Mouse (Mus musculus) brain, embryonic 18.5 days (tissue): ENCODE measurements around the gene Urgcp.
"Not testable (repeated sequence)": the region's sequence is repeated elsewhere in the genome, so short reads cannot be mapped to it uniquely, and the experiment has no call there.

Experiments used
- DNase-seq: peaks from one replicate; pipeline ENCODE4 v3.0.0-alpha.2; 2012; ENCODE audit warnings: low read depth, low spot score

Gene Urgcp

DNA sequence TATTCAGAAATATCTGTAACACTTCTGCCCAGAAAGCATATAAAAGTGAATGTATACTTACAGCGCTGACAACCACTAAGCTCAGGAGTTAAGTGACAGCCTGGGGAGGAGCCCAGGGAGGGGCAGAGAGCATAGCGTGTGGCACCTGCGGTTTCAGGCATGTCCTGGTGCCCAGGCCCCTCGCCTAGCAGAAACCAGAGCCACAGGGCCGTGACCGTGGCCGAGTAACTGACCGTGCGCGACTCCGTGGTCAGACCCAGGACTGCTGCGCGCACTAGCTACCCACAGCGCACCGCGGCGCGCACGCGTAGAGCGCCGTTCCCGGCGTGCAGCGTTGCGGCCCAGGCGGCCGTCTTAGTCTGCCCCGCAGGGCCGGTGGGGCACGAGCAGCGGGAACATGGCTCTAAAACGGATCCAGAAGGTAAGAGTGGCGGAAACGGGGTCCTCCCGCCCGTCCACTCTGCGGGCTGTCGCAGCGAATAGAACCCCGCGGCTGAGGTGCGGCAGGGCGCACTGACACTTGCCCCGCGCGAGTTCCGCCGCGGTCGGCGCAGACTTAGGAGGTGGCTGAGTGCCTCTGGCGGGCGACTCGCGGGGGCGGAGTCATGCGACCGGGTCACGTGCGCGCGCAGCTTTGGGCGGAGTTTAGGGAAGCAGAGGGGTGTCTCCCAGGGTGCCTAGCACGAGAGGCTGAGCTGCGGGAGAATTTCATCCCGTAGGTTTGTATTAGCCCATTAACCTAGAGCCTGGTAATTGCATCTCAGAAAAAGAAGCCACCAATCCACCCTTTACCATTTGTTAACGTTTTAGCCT, at the start of gene Urgcp:
Gene Urgcp, minus strand, starts transcription at position 557 of the 813 bp plus-strand sequence.
- DNase-seq: peak; percentile 87

DNA sequence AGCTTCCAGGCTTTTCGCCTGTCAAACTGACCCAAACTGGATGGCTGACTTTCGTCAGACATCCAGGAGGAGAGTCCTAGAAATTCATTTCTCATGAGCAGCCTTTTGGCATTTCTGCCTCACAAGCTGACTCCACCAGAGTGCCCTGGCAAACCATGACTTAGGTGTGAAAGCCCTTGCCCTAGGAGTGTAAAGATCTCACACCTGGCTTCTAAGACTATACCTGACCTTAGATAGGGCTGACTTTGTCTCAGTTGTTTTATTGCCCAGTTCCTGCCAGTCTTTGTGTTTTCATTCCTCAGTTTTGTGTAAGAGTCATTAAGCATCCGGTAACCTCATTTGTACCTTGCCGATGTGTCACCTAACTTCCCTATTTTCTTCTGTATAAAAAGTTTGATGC, 47.3 kb upstream of the Urgcp start:
- not testable (repeated sequence) for DNase-seq

DNA sequence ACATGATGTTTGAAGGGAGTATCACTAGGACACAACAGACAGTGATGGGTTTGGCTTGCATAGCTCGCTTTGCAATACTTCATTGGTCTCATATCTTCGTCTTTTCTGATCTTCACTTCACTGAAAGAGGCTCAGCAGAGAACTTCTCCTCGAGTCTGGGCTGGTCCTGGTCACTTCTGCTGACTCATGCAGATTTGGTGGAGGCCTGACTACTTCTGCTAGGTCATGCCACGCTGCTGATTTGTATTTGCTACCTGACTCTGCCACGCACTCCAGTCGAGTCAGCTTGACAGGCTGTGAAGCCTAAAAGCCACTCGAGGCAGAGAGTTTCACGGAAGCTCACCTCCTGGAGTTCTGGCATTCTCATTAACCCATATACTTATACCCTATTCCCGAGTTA, 45.8 kb upstream of the Urgcp start:
- DNase-seq: no peak

DNA sequence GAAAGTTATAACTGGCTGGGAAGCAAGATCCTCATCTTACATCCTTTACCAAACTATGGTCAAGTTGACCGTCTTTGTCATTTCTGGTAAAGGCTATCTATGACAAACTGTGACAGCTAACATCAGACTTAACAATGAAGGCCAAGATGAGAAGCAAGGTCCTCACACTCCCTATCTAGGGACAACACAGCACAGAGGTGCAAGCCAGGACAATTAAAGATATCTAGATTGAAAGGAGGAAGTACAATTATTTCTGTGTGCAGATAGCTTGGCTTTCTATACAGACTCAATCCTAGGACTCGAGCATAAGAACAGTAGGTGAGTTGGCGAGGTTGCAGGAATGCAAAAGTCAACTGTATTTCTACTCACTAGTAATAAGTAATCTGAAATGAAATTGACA, 43.5 kb upstream of the Urgcp start:
- no peak for DNase-seq

DNA sequence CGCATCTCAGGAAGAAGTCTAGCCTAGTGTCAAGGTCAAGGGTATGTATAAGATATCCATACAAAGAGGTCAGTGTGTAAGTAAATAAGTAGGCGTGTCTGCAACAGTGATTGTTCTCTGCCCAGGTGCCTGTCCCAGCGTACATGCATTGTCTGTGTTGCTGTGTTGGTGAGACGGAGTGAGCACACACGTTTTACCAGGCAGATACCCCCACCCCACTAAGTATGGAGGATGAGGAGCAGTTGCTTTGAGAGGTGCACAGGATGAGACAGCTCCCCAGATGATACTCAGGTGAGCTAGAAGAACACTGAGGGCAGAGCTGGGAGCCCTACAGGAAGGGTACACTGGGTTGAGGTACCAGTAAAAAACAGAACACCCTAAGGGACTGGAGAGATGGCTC, 42.0 kb upstream of the Urgcp start:
- no peak for DNase-seq

DNA sequence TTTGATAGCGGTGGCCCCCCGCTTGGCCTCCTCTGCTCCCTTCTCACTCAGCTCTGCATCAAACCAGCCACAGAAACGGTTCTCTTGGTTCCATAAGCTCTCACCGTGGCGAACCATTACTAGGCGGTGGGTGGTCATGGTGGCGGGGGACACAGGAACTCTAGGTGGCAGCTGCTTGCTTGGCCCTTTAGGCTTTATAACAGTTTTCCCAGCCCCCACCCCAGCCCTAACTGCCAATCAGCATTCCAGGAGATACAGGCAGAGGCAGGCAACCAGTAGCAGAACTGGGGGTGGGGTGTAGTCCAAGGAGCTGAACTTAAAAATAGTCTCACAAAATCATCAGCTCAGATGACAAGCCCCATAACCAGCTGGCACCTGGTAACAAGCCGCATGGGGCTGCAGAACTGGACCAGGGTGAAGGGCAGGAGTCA, 41.4 kb upstream of the Urgcp start, which contains the start of gene Pgam2:
Gene Pgam2, minus strand, starts transcription at position 183 of the 431 bp plus-strand sequence.
- no peak for DNase-seq

DNA sequence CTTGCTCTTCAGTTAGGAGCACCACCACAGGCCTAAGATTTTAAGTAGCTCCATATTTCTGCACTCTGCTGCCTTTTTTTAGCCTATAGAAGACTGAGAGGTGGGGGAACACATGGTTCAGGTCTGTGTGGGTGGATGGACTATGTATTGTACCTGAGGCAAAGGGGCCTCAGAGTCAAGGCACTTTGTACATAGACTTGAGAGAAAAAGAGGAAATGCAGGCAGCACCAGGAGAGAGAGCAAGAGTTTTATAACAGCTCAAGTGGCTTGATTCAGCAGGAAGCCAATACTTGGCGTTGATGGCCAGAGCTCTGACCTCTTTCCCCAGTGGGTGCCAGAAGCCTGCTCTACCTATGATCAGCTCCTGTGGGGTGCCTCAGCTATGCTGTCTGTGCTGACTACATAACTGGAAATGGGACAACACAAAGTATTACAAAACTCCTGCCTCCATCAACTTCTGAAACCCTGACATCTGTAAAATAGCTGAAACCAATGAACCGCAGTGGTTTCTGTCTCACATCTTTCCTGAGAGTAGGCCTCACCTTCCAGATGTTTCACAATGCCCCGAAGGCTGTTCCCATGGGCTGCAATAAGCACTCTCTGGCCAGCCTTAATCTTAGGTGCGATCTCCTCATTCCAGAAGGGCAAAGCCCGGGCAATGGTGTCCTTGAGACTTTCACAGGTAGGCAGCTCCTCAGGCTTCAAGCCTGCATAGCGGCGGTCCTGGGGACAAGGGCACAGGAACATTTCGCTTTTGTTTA, 40.5 kb upstream of the Urgcp start:
- no peak for DNase-seq

DNA sequence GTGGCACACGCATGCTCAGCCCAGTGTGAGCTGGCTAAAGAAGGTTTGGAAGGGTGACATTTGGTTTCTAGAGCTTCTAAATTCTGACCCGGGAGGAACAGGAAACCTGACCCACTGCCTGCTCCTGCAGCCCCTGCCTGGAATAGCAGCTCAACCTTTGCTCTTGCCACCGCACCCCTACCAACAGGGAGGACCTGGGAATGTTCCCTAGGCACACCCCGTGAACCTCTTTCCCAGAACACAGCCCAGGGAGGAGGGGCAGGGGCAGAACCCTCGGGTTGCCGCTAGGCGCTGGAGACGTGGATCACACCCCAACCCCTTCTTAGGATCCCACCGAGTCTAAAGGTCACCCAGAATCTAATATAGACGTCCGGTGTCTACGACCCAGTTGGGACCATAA, 39.8 kb upstream of the Urgcp start:
- DNase-seq: no peak

DNA sequence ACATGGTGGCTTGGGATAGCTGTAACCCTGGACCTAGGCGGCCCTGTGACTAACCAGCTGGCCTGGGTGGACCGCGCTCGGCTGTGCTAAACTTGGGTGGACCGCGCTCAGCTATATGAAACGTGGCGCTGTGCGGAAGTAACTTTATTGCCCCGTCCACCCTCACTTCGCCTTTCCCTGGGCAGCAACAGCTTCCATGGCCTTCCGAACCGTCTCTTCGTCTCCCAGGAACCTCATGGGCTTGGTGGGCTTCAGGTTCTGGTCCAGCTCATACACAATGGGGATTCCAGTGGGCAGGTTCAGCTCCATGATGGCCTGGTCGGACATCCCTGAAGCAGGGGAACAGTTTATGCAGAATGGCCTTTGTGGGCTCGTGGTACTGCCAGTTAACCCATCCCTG, 39.3 kb upstream of the Urgcp start:
- DNase-seq: no peak

DNA sequence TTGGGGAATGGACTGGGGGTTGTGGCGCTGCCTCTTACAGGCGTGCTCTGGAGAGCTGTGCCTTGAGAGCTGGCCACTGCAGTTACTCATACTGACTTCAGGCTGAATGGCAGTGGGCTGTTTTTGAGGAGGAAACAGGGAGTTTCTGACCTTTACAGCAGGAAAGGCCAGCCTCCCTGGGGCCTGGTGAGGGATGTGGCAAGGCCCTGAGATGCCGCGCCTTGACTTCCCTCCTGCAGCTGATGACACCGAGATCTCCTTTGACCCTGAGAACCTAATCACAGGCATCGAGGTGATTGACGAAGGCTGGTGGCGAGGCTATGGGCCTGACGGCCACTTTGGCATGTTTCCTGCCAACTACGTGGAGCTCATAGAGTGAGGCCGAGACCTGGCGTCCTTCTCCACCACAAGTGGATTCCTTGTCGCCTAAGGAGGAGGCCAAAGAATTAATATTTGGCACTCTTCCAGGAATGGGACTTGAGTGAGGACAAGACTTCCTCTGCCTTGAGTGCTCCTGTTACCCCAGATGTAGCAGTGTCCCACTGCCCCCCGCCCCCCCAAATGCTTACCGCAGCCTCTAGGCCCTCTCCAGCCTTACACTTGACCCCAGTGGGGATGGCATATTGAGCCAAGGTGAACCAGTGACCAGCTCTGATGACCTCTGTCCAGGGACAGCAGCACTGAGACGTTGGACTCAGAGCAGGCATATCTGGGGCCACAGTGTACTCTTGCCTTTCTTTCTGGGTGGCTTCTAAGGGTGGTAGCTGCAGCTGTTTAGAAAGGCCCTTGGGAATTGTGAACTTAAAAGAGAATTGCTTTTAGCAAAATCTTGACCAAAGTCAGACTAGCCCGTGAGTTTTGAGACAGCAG, 37.7 kb upstream of the Urgcp start:
- DNase-seq: no peak

DNA sequence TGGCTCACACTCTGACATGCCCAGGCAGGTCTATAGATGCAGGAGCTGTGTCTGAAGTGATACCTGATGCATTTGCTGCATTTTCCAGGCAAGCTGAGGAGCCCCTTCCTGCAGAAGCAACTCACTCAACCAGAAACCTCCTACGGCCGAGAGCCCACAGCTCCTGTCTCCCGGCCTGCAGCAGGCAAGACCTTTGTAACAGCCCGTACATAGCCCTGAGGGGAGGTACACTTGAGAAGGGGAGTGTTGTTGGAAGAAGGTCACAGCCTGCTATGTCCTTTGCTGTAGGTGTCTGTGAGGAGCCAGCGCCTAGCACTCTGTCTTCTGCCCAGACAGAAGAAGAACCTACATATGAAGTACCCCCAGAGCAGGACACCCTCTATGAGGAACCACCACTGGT, 35.8 kb upstream of the Urgcp start:
- no peak for DNase-seq

DNA sequence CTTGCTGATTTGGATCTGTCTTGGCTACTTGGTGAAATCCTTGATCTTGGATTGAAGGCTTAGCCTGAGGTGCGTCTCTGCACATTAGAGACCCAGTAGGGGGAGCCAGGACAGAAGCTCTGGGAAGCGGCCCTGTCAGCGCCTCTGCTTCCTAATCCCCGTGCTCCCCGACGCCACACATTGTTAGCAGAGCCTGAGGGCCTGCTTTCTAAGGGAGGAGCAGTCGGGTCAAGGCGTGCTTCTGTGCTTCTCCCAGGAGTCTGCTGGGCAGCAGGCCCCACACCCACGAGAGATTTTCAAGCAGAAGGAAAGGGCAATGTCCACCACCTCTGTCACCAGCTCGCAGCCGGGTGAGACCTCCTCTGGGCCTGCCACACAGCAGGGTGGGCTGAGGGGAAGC, 35.2 kb upstream of the Urgcp start:
- DNase-seq: no peak

DNA sequence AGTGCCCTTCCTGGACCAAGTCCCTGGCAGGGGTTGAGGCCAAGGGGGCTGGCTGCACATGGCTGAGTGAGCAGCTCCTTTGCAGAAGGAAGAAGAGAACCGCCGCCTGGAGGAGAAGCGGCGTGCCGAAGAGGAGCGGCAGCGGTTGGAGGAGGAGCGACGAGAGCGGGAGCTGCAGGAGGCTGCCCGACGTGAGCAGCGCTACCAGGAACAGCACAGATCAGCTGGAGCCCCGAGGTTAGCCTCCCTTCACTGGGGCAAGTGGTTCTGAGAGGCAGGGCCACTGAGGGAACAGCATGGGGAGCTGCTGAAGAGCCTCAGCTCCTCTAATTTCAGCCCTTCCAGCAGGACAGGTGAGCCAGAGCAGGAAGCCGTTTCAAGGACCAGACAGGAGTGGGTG, 34.8 kb upstream of the Urgcp start:
- DNase-seq: no peak

DNA sequence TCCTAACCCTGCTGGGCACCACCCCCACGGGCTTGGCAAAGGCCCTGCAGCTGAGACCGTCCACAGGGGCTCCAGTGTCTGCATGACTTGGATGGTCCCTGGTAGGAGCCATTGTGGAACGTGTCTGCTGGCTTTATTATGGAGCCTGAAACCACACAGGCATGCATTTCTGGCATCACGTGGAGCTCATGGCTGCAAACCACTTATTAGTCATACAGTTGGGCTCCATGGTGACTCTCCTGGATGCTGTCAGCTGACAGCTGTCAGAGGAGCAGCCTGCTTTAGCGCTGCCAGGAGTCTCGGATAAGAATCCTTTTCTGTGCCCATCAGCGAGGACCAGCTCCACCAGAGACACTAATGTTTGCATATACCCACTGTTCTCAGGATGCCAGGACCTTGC, 33.5 kb upstream of the Urgcp start:
- DNase-seq: no peak

DNA sequence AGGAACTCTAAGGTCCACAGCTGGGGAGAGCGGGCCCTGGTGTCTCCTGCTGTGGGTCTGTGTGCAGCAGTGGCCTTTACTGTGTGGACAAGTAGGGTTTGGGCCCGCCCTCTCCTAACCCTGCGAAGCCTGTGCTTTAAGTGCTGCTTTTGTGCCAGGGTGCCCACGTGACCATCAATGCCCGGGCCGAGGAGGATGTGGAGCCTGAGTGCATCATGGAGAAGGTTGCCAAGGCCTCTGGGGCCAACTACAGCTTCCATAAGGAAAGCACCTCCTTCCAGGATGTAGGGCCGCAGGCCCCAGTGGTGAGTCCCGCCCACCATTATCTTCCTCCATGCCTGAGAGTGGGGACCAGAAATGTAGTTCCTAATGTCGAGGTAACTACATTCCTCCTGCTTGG, 33.1 kb upstream of the Urgcp start:
- no peak for DNase-seq

DNA sequence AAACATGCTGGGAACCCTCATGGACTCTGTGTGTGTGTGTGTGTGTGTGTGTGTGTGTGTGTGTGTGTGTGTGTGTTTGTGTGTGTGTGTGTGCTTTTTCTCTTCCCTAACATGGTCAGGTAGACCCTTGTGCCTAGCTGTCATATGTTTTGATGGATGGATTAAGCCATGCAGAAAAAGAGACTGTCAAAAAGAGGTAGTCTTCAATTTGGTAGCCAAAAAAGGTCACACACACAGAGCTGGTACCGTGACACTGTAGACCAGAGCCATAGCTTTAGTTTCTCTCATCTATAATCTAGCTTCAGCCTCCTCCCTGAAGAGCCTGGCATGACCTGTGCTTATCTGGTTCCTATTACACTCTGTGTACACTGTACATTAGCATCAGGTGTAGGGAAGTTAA, 28.3 kb upstream of the Urgcp start:
- DNase-seq: no peak

DNA sequence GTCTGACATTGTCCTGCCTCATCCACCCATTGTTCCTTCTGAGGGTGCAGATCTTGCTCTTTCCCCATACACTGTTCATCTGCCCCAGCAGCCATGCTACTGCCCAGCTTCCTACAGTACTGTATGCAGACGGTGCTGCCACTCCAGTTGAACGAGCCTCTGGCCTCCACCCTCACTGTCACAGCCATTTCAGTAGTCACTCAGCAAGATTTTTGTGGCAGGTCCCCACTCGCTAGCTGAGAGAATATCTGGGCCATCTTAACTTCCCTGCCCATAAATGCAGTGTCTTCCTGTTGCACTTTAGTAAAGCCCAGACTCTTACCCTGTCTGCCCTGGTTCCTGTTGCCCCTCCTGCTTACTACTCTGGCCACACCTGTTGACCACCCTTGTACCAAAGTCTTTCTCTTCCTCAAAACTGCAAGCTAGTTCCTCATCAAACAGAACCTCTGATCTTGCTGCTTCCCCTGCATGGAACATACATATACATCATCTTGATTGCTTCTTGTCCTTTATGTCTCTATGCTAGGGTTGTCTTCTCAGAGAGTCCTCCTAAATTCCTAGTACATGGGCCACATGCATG, 27.7 kb upstream of the Urgcp start:
- no peak for DNase-seq

DNA sequence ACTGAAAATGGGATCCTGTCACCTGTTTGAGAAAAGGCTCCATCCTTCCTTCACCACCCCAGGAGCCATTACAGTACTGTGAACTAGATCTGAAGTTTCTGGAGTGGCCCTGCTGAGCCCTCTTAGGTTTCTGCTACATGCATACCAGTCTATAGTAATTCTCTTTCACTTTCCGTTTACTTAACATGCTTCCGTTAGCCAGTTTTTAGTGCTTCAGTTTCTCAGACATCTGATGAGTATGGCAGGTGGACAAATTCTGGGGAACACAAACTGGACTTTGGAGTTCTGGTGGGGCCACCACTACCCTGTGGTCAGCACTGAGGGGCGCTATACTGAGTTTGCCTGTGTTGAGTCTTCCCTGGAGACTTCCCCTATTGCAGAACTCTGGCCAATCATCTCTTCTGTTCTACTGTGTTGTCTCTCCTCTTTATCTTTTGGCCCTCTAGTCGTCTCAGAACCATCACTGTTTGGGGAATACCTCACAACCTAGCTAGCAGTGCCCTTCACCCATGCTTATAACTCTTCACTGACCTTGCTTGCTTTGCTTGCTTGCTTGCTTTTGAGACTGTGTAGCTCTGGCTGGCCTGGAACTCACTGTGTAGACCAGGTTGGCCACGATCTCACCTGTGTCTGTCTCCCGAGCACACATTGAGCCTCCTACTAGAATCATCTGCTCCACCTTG, 27.0 kb upstream of the Urgcp start:
- no peak for DNase-seq

DNA sequence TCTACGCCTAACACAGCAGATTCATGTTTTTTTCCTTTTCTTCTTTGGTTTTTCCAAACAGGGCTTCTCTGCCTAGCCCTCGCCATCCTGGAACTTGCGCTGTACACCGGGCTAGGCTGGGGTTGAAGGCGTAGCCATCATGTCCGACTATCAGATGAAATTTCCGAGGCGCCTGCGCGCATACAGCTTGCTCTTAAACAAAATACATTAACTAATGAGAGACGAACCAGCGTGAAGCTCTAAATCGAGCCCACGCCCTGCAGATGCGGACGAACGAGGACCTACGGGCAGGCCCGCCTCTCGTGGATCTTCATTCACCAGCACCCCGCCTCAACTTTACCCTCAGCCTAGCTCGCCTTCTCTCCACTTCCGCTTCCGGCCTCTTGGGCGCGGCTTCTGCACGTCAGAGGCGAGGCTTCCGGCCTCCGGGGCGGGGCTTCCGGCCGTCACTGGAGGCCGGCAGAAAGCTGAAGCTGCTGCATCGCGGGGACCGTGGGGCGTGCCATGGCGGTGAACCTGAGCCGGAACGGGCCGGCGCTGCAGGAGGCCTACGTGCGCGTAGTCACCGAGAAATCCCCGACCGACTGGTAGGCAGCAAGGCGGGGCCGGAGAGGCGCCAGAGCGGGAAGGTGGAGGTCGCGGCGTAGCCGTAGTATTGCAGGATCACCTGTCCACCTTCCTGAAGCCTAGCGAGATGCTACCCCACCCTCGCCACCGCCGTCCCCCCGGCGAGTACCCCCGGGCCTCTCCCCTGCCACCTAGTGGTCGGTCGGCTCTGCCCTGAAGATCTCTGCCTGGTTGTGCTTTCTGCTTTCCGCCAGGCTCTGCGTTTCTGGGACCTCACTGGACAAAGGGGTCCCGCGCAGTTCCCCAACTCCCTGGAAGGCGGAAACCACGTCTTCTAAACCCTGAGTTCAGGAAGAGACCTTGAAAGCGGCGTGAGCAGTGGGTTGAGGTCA, 26.2 kb upstream of the Urgcp start, which contains the start of gene Dbnl:
Gene Dbnl, plus strand, starts transcription at position 433 of the 959 bp plus-strand sequence.
- peak; percentile 82 for DNase-seq

DNA sequence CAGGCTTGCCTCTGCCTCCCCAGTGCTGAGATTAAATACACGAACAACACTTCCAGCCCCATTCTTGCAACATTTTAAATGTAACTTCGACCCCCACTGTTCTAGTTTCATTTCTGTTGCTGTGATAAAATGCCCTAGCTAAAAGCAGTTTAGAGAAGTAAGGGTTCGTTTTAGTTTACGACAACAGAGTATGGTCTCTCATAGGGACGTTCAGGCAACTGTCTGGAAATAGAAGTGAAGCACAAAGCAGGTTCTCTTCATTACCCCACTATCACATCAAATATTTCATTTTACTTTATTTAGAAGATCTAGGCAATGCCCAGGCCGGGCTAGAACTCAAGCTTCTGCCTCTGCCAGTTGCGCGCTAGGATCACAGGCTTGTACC, 25.5 kb upstream of the Urgcp start:
- no peak for DNase-seq
